Mouse (Mus musculus): ENCODE results near the gene Gm20696.

DNA sequence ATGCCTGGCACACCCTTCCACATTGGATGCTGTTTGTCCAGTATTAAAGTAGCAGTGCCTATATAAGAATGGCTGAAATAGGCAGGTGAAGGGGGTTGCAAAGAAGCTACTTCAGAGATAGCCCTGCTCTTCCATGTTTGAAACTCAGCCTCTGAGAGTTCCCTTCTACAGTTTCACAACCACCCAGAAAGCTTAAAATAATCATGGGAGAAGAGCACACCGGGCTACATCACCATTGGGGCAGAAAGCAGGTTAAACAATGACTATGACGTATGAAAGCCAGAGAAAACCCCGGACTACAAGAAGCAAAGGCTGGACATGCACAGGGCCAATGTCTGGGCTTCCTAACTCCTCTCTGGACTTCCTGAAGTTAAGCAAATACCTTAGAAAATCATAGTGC is 394.4 kb downstream of the Gm20696 start:
- TF ChIP-seq GATA1 (IDR thresholded peaks at IDR 0.05; ENCODE audit: borderline replicate concordance, low read length) (no peak), FLI1 (IDR thresholded peaks at IDR 0.05; ENCODE audit: low read length) (no peak)
